Mouse (Mus musculus) urinary bladder, postnatal 36 days (tissue): ENCODE measurements around the gene Zfp2.

Experiments used
- DNase-seq, 2 experiments: peaks; one replicate each; pipeline ENCODE4 v3.0.0; 2022; ENCODE audit warnings: low spot score in 2 of 2, mixed read lengths in 1 of 2

Zfp2 gene

DNA sequence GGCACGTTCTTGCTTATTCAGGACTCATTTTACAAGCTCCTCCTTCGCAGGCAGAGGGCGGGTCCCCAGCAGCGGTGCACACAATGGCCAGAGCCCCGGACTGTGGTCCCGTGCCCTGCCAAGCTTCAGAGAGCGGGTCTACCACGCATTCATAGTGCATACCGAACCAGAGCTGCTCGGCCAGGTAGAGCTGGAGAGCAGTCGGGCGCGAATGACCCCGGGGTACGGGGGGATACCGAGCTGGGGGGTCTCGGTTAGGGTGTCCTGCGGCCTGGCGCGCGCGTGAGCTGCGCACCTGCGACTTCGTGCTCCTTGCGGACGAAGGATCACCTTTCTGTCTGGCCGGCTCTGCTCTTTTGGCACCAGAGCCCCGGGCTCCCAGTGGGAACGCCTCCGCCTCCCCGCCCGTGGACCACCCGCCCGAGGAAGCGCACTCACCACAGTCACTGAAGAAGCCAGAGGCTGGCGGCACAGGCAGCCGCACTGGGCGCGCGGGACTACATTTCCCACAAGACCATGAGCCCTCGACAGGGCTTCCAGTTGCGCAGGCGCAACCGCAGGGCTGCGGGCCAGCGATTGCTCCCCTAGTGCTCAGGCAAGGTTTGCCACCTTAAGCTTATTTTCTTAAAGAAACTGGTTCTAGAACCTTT is at the start of gene Zfp2:
Gene Zfp2, minus strand, starts transcription at position 495 of the 650 bp plus-strand sequence.
- DNase-seq, result peak; percentile 79 to 90

- no peak for DNase-seq
Measured at GRCm38 (mm10) chr11:50964886-50965285, 48.9 kb upstream of the Zfp2 start.

GRCm38 (mm10) chr11:50953665-50954064 is 37.7 kb upstream of the Zfp2 start, which contains the start of gene Prop1:
Gene Prop1, minus strand, starts transcription at chr11:50953765.
- no peak for DNase-seq

- no peak for DNase-seq
Measured at GRCm38 (mm10) chr11:50952290-50952689, 36.3 kb upstream of the Zfp2 start.

GRCm38 (mm10) chr11:50943506-50943905 is 27.5 kb upstream of the Zfp2 start, which contains the start of gene 4933414I15Rik:
Gene 4933414I15Rik, minus strand, starts transcription at chr11:50943765.
- DNase-seq, result no peak

DNA sequence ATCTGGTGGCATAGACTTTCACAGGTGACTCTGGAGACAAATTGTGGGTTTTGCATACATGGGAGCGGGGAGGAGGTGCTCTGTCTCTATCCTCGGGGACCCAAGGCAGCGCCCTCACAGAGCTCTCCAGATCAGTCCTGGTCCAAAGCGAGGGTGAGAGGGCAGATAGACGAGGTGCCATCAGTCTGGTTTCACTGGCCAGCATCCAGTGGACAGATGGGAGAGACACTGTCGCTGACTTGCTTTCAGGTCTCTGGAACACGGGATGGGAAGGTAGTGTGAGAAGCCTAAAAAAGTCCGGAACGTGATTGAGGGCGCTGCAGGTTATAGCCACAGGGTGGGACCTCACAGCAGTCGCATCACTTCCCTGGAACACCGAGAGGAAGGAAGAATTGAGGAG is 26.4 kb upstream of the Zfp2 start:
- no peak for DNase-seq

GRCm38 (mm10) chr11:50939621-50940366 is 23.8 kb upstream of the Zfp2 start:
- DNase-seq, result no peak

DNA sequence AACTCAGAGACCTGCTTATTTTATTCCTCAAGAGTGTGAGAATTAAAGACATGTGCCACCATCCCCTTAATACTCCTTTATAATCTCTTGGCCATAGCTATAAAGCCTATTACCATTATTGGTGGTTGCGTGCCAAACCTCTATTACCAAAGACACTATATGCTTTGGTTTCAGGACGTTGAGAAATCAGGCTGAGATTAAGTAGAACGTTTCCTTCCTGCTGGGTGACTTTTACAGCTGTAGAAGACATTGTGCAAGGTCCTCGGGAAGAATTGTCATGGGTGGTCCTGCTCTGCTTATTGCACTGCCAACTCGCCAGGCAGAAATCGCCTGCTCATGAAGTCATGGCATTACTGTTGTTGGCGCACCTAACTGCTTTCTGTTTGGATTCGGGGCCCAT is 22.5 kb upstream of the Zfp2 start:
- DNase-seq, result no peak

- no peak for DNase-seq
Measured at GRCm38 (mm10) chr11:50932040-50932439, 16.1 kb upstream of the Zfp2 start.

GRCm38 (mm10) chr11:50931451-50931866 is 15.5 kb upstream of the Zfp2 start, which contains the start of gene Zfp354b:
Gene Zfp354b, minus strand, starts transcription at chr11:50931633.
- peak; percentile 70 to 81 for DNase-seq

GRCm38 (mm10) chr11:50931021-50931420 is 15.1 kb upstream of the Zfp2 start:
- no peak for DNase-seq

DNA sequence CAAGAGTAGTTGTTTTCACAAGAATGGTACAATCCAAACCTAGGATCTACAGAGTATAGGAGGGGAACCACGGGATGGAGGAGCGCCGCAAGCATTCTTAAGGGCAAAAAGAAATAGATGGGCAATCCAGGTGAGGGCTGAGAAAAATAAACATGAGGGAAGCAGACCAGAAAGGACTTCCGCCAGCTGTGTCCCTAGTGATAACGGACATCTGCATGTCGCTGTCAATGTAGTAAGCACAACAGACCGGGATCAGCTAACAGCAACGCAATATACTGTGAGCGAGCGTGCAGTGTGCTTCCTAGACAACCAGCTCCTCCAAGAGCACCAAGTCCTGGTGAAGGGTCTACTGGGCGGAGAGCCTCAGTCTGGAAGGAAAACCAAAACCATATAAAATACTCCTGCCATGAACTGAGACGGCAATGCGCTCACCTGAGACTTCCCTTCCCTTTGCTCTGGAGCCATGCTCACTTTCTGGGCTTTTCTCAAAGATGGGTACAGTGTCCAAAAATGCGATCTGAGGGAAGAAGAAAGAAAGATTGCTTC is 14.6 kb upstream of the Zfp2 start:
- DNase-seq, result no peak

DNA sequence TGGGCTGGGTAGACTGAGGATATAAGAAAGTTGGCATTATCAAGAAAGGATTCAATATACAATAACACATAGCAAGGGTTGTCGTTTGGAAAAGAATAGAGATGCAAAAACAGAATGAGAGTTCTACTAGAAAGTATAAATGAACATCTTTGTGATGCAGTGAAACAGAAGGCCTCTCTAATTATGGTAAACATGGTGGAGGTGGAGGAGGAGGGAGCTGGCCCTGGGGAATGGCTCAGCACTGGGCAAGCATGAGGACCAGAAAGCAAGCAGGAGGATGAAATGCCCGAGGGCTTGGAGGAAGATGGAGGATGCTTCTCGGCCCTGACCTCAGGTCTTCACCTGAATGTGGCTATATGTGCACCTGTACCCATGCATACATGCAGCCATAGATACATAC is 1.5 kb downstream of the Zfp2 start:
- no peak for DNase-seq

DNA sequence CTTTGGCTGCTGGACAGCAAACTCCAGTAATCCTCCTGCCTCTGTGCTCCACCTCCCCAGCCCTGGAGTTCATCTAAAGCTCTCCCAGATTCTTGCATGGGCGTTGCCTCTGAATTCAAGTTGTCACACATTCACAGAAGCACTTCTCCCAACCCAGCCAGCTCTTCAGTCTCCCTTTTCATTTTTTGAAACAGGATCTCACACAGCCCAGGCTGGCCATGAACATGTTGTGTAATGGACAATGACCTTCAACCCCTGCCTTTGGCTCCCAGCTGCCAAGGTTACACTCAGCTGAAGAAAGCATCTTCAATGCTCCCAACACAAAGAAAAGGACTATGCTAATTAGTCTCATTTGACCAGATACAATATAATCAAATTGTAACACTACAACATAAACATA is 2.7 kb downstream of the Zfp2 start:
- no peak for DNase-seq

- DNase-seq, result no peak
Measured at GRCm38 (mm10) chr11:50908136-50908535, 7.8 kb downstream of the Zfp2 start.

- DNase-seq, result no peak
Measured at GRCm38 (mm10) chr11:50897359-50897758, 18.6 kb downstream of the Zfp2 start.

DNA sequence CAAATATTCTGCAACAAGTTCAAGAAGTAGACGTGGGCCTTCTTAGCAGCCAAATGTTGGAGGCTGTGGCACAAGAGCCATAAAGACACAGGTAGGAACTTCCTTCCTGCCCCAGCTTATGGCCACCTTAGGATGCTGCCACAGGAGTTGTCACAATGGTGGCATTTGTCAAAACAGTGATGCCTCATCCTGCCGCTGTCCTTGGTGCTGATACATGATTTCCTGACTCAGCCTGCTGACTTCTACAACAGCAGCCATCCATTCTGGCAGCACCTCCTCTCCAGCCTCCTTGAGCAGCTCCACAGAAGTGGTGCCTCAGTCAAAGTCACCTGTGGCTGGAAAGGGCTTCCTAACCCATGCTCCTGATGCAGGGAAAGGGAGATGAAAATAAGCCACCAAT is 23.5 kb downstream of the Zfp2 start:
- DNase-seq, result no peak

DNA sequence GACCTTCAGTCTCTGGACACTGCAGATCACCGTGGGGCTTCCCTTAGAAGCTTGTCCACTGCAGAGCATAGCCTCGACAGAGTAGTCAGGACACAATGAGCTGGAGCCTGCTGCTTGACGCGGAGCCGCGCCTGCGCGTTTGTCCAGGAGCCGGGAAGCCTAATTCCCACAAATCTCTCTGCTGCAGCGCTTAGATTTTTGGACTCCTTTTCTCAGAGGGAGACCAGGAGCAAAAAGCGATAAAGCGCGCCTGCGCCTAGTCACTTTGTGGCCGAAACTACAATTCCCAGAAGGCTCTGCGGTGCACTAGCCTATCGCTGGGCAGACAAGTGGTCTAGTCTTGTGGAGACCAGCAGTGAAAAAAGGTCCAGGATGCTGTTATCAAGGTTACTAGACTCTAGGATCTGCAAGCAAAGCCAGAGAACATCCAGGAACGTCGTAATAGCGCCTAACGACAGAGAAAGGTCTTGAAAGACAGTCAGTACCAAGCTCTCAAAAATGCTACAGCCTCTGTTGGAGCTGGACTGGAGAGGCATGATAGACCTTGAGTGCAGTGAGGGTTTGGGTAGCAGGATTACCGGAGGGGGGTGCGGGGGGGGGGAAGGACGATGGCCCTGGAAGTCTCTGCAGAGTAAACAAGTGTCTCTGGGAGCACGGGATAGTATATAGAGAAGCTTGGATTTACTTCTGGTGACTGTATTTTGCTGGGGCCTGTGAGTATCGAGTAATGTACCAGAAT is 28.4 kb downstream of the Zfp2 start, which contains the start of gene Zfp454:
Gene Zfp454, minus strand, starts transcription at position 262 of the 739 bp plus-strand sequence.
- peak; percentile 68 to 85 for DNase-seq

- DNase-seq, result no peak
Measured at GRCm38 (mm10) chr11:50886933-50887293, 29.1 kb downstream of the Zfp2 start.

- DNase-seq, result no peak
Measured at GRCm38 (mm10) chr11:50886231-50886932, 29.6 kb downstream of the Zfp2 start.

DNA sequence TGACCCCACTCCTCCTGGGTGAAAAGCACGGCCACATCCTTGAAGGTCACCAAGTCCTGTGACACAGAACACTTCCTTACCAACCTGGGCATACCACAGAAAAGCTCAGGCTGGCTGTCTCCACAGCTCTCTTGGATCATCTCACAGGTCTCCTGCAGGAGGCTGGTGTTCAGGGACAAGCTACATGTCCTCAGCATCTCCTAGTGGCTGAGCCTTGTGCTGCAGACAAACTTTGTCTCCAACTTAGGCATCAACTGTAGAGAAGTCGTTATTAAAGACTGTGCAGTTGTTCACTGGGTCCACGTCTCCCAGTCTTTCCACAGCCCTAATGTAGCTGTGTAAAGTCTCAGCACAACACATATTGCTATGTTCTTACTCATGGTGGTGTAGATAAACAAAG is 32.2 kb downstream of the Zfp2 start:
- no peak for DNase-seq
